Mouse (Mus musculus) liver, adult 2 months (tissue): ENCODE data around the gene Rpusd2. TPM values are rescaled to one million over a fixed set of nuclear protein-coding genes. Genes with fewer than 3 reads are reported as not detected.

Experiments
- DNase-seq: peaks from one replicate; pipeline ENCODE4 v3.0.0-alpha.2; 2011; ENCODE audit warnings: low read depth, low spot score; ENCODE audit errors: extremely low read depth
- H3K27ac ChIP-seq: fragments of 200-500 bp; replicated peaks from 2 replicates; pipeline ENCODE4 v1.5.1; 2012; ENCODE audit warnings: low read depth, mild to moderate bottlenecking, control low read depth, inconsistent platforms, low read length; ENCODE audit not compliant: insufficient read depth
- H3K27me3 ChIP-seq: fragments of 200-500 bp; 2 replicates; pipeline ENCODE4 v1.6.1; 2012; ENCODE audit warnings: mild to moderate bottlenecking, moderate library complexity, low read length, inconsistent platforms; ENCODE audit not compliant: control insufficient read depth, insufficient read depth
- H3K36me3 ChIP-seq: fragments of 200-500 bp; 2 replicates; pipeline ENCODE4 v1.6.1; 2012; ENCODE audit warnings: low read length, inconsistent platforms; ENCODE audit not compliant: control insufficient read depth, insufficient read depth
- H3K4me1 ChIP-seq: fragments of 200-500 bp; 2 replicates; pipeline ENCODE4 v1.6.1; 2011; ENCODE audit warnings: low read length; ENCODE audit not compliant: control insufficient read depth, insufficient read depth
- H3K4me3 ChIP-seq: fragments of 200-500 bp; 2 replicates; pipeline ENCODE4 v1.5.1; 2011; ENCODE audit warnings: low read depth, mild to moderate bottlenecking, control low read depth, low read length, moderate library complexity; ENCODE audit not compliant: insufficient read depth
- H3K79me2 ChIP-seq: fragments of 200-500 bp; 2 replicates; pipeline ENCODE4 v1.6.1; 2012; ENCODE audit warnings: inconsistent platforms, mild to moderate bottlenecking, low read length, moderate library complexity; ENCODE audit not compliant: control insufficient read depth, insufficient read depth
- H3K9ac ChIP-seq: fragments of 200-500 bp; 2 replicates; pipeline ENCODE4 v1.6.1; 2012; ENCODE audit warnings: low read depth, mild to moderate bottlenecking, control low read depth, inconsistent platforms, low read length
- CTCF ChIP-seq: fragments of 200-500 bp; IDR thresholded peaks from 2 replicates; pipeline ENCODE4 v1.5.1; 2011; ENCODE audit warnings: low read depth, low read length, control low read depth
- POLR2A ChIP-seq: fragments of 200-500 bp; IDR thresholded peaks from 2 replicates; pipeline ENCODE4 v1.6.1; 2011; ENCODE audit warnings: low read length, control low read depth; ENCODE audit not compliant: insufficient read depth; ENCODE audit errors: extremely low read depth
- WGBS: fragments of 180-500 bp; shearing (Covaris S2); methylation state at CpG from one replicate; pipeline ENCODE4 v1.1.7; 2018; 5-methylcytosine and 5-hydroxymethylcytosine counted together
- polyA plus RNA-seq: library from polyadenylated mRNA; depleted of rRNA; stranded (reverse); fragments of >200 nt; gene quantifications from 2 replicates; pipeline ENCODE4 v1.2.3, GENCODE M21; 2012
- total RNA-seq: library from RNA; depleted of rRNA; stranded (reverse); fragments of >200 nt; gene quantifications from 2 replicates; pipeline ENCODE4 v1.2.3, GENCODE M21; 2014

Gene Rpusd2
- total and polyA plus RNA-seq, 2 experiments = 2.3 to 3.0 TPM

GRCm38 (mm10) chr2:119035397-119035745, 781 bp downstream of the Rpusd2 start:
- H3K9ac ChIP-seq = peak overlapping the region; percentile 73
- 19% methylated on average over 7 of the region's 7 CpGs for WGBS
- peak overlapping the region; percentile 75 for H3K4me3 ChIP-seq
- DNase-seq = no peak
- TF ChIP-seq CTCF (no peak), POLR2A (no peak)
- no peaks in the 10 kb centered on the region for H3K27me3 ChIP-seq
- H3K36me3 ChIP-seq = peaks cover 8% of the 10 kb centered on the region; the same call in 1 of the 2 replicates
- H3K79me2 ChIP-seq = no peaks in the 10 kb centered on the region
- no peak overlapping the region for H3K27ac ChIP-seq
- peaks cover 6% of the 10 kb centered on the region; the same call in 1 of the 2 replicates for H3K4me1 ChIP-seq

- Histone ChIP-seq H3K36me3 (peaks cover 8% of the 10 kb centered on the region; the same call in 1 of the 2 replicates), H3K9ac (no peak overlapping the region), H3K4me3 (no peak overlapping the region), H3K79me2 (no peaks in the 10 kb centered on the region), H3K27ac (no peak overlapping the region), H3K4me1 (no peaks in the 10 kb centered on the region), H3K27me3 (no peaks in the 10 kb centered on the region)
- peak; percentile 19 for DNase-seq
- WGBS = 48% methylated on average over 4 of the region's 4 CpGs
- no peak for TF ChIP-seq POLR2A
- TF ChIP-seq CTCF = peak; percentile 18; the same call in 1 of the 2 replicates
Measured at GRCm38 (mm10) chr2:119040882-119041281, 6.3 kb downstream of the Rpusd2 start.

- DNase-seq = no peak
- Histone ChIP-seq H3K4me3 (no peak overlapping the region), H3K79me2 (no peaks in the 10 kb centered on the region), H3K4me1 (no peaks in the 10 kb centered on the region), H3K27me3 (no peaks in the 10 kb centered on the region), H3K27ac (no peak overlapping the region), H3K9ac (no peak overlapping the region), H3K36me3 (no peaks in the 10 kb centered on the region)
- WGBS = 95% methylated on average over 2 of the region's 2 CpGs
- TF ChIP-seq POLR2A = no peak
- TF ChIP-seq CTCF = no peak
Measured at GRCm38 (mm10) chr2:119045163-119045562, 10.6 kb downstream of the Rpusd2 start.

GRCm38 (mm10) chr2:119046649-119047611, 12.3 kb downstream of the Rpusd2 start, which contains the start of gene Knl1:
Gene Knl1 (plus strand): TSS chr2:119047119.
- H3K4me3 ChIP-seq = peak within 1 kb of the TSS; percentile 95
- H3K36me3 ChIP-seq = no peaks in the 10 kb centered on the region
- H3K27ac ChIP-seq = 0 out of 2 replicates have a peak within 1 kb of the TSS, but pooled peaks have one; percentile 20
- H3K79me2 ChIP-seq = 0 out of 2 replicates have a peak, but pooled peaks cover 9% of the 10 kb centered on the region
- TF ChIP-seq POLR2A (no peak), CTCF (no peak)
- H3K9ac ChIP-seq = peak within 1 kb of the TSS; percentile 58
- no peaks in the 10 kb centered on the region for H3K27me3 ChIP-seq
- WGBS = under 1% methylated on average over 77 of the region's 77 CpGs
- no peaks in the 10 kb centered on the region for H3K4me1 ChIP-seq
- peak; percentile 79 for DNase-seq

GRCm38 (mm10) chr2:119047849-119048248, 13.3 kb downstream of the Rpusd2 start:
- no peak for DNase-seq
- no peaks in the 10 kb centered on the region for H3K4me1 ChIP-seq
- WGBS = 32% methylated on average over 4 of the region's 4 CpGs
- no peak overlapping the region for H3K9ac ChIP-seq
- H3K4me3 ChIP-seq = no peak overlapping the region
- H3K27me3 ChIP-seq = no peaks in the 10 kb centered on the region
- no peak overlapping the region for H3K27ac ChIP-seq
- H3K79me2 ChIP-seq = 0 out of 2 replicates have a peak, but pooled peaks cover 9% of the 10 kb centered on the region
- TF ChIP-seq POLR2A = no peak
- no peak for TF ChIP-seq CTCF
- no peaks in the 10 kb centered on the region for H3K36me3 ChIP-seq

GRCm38 (mm10) chr2:119050132-119050650, 15.6 kb downstream of the Rpusd2 start:
- Histone ChIP-seq H3K4me3 (no peak overlapping the region), H3K36me3 (no peaks in the 10 kb centered on the region), H3K79me2 (0 out of 2 replicates have a peak, but pooled peaks cover 9% of the 10 kb centered on the region), H3K4me1 (no peaks in the 10 kb centered on the region), H3K27me3 (no peaks in the 10 kb centered on the region), H3K27ac (no peak overlapping the region), H3K9ac (no peak overlapping the region)
- TF ChIP-seq POLR2A = no peak
- TF ChIP-seq CTCF = no peak
- no peak for DNase-seq
- 63% methylated on average over 4 of the region's 4 CpGs for WGBS
